Mouse (Mus musculus) lung, embryonic 15.5 days (tissue): Measurements from ENCODE around the gene Gdf7. TPM values are rescaled to one million over a fixed set of nuclear protein-coding genes. Genes with fewer than 3 reads are reported as not detected.

Source experiments
- polyA plus RNA-seq: library from polyadenylated mRNA; unstranded; fragments of >200 nt; fragmentation: Nextera tagmentation; extraction: Ambion mirVana; gene quantifications from 2 replicates; pipeline ENCODE4 v1.2.1, GENCODE M21; 2015

The Gdf7 gene
- polyA plus RNA-seq, 1 experiment from 2014 or later, result not detected

Other genes with a start within 250 kb of the Gdf7 start
- 49.3 and 50.9 TPM in 2 replicates for gene Ldah, start 93.8 kb downstream of the Gdf7 start, polyA plus RNA-seq
- 16.2 and 16.3 TPM in 2 replicates for gene Hs1bp3, start 11.5 kb upstream of the Gdf7 start, polyA plus RNA-seq
- gene Rhob, start 198.1 kb upstream of the Gdf7 start, polyA plus RNA-seq, result 49.4 and 52.1 TPM in 2 replicates